Mouse (Mus musculus) MEL-GATA-1-ER (cell line): ENCODE results near the gene Sumf1.

Source experiments
- DNase-seq: peaks from one replicate; pipeline ENCODE4 v3.0.0-alpha.2; 2012; ENCODE audit warnings: low read depth; ENCODE audit errors: extremely low read depth

Gene Sumf1

GRCm38 (mm10) chr6:108148435-108148834, 36.9 kb downstream of the Sumf1 start:
- DNase-seq, result no peak

- no peak for DNase-seq
These were observed 38.7 kb downstream of the Sumf1 start for GRCm38 (mm10) chr6:108146637-108147036.

- DNase-seq, result no peak
These were observed 39.3 kb downstream of the Sumf1 start for GRCm38 (mm10) chr6:108145941-108146588.

- no peak for DNase-seq
These were observed 40.1 kb downstream of the Sumf1 start for GRCm38 (mm10) chr6:108145241-108145640.

- DNase-seq, result no peak
These were observed 42.6 kb downstream of the Sumf1 start for GRCm38 (mm10) chr6:108142796-108143195.

- no peak for DNase-seq
These were observed 44.5 kb downstream of the Sumf1 start for GRCm38 (mm10) chr6:108140722-108141490.

- DNase-seq, result no peak
These were observed 48.4 kb downstream of the Sumf1 start for GRCm38 (mm10) chr6:108137031-108137430.

GRCm38 (mm10) chr6:108136286-108136685, 49.1 kb downstream of the Sumf1 start:
- DNase-seq, result no peak

GRCm38 (mm10) chr6:108132268-108132935, 53.0 kb downstream of the Sumf1 start:
- DNase-seq, result no peak

- no peak for DNase-seq
These were observed 54.7 kb downstream of the Sumf1 start for GRCm38 (mm10) chr6:108130718-108131117.

GRCm38 (mm10) chr6:108126631-108127030, 58.8 kb downstream of the Sumf1 start:
- no peak for DNase-seq

- DNase-seq, result no peak
These were observed 59.9 kb downstream of the Sumf1 start for GRCm38 (mm10) chr6:108125474-108125873.

GRCm38 (mm10) chr6:108117881-108118280, 67.5 kb downstream of the Sumf1 start:
- DNase-seq, result no peak

GRCm38 (mm10) chr6:108114971-108115370, 70.4 kb downstream of the Sumf1 start:
- DNase-seq, result no peak

- DNase-seq, result no peak
These were observed 73.7 kb downstream of the Sumf1 start for GRCm38 (mm10) chr6:108111693-108112092.

- DNase-seq, result no peak
These were observed 75.0 kb downstream of the Sumf1 start for GRCm38 (mm10) chr6:108110336-108110735.

GRCm38 (mm10) chr6:108107376-108107775, 78.0 kb downstream of the Sumf1 start:
- no peak for DNase-seq

GRCm38 (mm10) chr6:108101936-108102830, 83.2 kb downstream of the Sumf1 start:
- no peak for DNase-seq

GRCm38 (mm10) chr6:108098846-108099217, 86.5 kb downstream of the Sumf1 start:
- DNase-seq, result no peak

GRCm38 (mm10) chr6:108098171-108098845, 87.1 kb downstream of the Sumf1 start:
- peak; percentile 77 for DNase-seq

GRCm38 (mm10) chr6:108095445-108095844, 89.9 kb downstream of the Sumf1 start:
- no peak for DNase-seq
